Mouse (Mus musculus) small intestine, adult 2 months (tissue): Measurements from ENCODE around the gene Pdzk1.

Experiments used
- CTCF ChIP-seq: fragments of 200-500 bp; IDR thresholded peaks from 2 replicates; pipeline ENCODE4 v1.5.1; 2012; ENCODE audit warnings: low read depth, mild to moderate bottlenecking, control low read depth, inconsistent platforms, low read length, moderate library complexity, mixed read lengths; ENCODE audit not compliant: insufficient replicate concordance, insufficient read length; ENCODE audit errors: extremely low read depth
- POLR2A ChIP-seq: fragments of 200-500 bp; IDR thresholded peaks from 2 replicates; pipeline ENCODE4 v1.6.1; 2012; ENCODE audit warnings: low read depth, mild to moderate bottlenecking, control low read depth, inconsistent platforms, low read length, moderate library complexity

DNA sequence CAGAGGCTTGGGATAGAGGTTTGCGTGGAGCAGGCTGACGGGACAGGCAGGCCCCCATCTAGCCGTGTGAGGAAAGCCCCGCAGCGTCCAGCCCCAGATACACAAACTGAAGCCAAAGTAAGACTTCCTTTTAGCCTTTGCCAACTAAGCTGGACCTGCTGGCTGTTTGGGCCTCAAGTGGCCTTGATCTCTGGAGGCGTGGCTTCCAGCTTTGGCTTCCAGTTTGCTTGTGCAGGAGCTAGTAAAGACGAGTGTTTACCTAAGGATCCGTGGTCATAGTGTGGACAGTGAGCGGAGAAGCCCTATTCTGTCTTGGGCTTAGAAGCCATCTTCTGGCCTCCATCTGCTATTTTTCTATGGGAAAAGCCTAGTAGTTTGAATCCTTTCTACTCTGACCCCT lies 16.7 kb downstream of the Pdzk1 start:
- no peak for TF ChIP-seq POLR2A
- no peak for TF ChIP-seq CTCF
